Mouse (Mus musculus) lung, adult 18-20 months (tissue): ENCODE data around the gene AL607142.1.

Experiments used
- DNase-seq, 2 experiments: peaks; one replicate each; pipeline ENCODE4 v3.0.0; 2022; ENCODE audit warnings: mixed read lengths in 2 of 2

The AL607142.1 gene

DNA sequence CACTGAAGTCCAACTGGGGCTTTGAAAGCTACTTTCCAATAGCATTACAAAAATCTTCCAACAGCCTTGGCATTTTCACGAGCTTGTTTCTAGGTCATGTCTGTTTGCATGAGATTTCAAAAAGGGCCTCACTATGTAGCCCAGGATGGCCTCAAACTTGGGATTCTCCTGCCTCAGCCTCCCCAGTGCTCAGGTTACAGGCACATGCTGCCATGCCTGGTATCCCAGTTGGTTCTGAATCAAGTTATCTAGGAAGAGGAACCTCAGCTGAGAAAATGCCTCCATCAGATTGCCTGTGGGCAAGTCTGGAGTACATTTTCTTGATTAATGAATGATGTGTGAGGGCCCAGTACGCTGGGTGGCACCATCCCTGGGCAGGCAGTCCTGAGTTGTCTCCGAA lies 6.6 kb upstream of the AL607142.1 start:
- DNase-seq: no peak

DNA sequence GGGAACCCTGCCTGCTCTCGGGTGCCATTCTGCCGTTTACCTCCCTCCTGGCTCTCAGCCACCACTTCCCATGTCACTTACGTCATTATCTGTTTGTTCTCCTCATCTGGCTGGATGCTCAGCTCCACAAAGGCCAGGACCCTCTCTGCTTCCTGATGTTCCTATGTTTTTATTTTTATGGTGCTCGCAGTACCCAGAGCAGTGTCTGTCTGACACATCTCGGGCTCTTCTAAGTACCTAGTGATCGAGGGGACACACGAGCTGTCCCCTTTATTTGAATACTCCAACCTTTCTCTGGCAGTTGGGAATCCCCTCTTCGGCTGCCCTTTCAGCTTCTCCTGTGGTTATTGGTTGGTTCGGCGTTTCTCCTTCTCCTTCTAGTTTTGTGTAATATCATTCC lies 6.0 kb upstream of the AL607142.1 start:
- no peak for DNase-seq

DNA sequence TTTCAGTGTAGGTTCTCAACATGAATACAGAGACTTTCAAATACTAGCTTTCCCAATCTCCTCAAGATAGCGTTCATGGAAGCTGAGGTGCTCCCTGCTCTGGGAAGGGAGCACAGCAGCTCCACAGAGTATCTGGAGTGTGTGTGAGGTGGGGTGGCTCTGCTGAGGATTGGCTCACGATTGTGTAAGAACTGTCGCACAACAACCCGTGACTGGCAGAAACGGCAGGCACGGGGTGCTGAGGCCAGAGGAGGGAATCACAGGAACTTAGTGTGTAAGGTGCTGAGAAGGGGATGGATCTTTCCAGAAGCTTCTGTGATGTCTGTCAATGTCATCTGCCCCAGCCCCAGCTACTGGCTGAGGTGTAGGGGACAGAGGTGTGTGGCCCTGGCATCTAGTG lies 3.1 kb upstream of the AL607142.1 start:
- DNase-seq: peak in 1 of 2 experiments; percentile 20

DNA sequence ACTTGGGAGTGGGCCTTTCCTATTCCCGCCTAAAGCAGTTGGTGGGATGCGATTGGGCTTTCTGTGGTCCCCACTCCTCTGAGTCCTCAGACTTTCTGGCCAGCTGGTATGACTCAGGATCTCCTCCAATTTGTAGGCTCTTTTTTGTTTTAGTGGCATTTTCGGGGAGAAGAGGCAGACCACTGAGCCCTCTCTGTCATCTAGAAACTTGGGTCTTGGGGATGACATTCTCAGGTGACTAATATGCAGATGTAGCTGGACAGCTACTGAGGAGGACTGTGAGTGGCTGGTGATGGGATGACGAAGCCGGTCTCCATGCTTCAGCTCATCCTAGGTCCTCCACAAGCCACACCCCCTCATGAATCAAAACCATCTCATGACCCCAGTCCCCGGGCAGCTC lies 2.6 kb upstream of the AL607142.1 start:
- no peak for DNase-seq

- DNase-seq: no peak
Measured at GRCm38 (mm10) chr4:120062754-120063153, 2.0 kb upstream of the AL607142.1 start.

DNA sequence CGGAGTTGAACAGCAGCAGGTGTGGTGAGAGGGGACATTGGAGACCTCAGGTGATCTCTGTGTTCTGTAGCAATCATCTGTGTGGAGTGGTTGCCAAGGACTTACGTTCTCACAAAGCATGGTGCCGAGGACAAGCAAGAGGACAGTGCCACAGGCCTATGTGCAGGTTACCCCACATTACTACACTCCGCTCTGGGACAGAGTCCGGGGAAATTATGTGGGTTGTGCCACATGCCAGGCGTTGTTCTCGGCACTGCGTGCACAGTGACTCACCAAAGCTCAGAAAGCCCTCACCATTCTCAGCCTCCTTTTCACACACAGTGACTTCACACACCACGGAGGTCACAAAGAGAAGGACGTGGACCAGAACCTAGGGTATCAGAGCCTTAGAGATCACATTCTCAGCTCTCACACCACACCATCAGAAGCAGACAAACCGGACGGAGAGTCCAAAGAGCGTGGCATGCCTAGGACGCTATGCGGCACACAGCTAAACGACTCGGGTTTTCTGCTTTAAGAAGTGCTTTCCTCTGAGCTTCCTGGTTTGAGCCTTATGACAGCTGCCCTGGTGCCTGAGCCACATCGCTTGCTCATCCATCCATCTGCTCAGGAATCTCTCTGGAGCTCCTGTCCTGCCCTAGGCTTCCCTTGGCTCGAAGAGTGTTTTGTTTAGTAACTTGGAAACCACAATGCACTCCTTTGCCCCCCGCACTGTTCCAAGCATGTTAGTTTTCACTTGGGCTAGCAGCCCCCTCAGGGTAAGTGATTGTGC lies 1.3 kb upstream of the AL607142.1 start:
- DNase-seq: no peak

DNA sequence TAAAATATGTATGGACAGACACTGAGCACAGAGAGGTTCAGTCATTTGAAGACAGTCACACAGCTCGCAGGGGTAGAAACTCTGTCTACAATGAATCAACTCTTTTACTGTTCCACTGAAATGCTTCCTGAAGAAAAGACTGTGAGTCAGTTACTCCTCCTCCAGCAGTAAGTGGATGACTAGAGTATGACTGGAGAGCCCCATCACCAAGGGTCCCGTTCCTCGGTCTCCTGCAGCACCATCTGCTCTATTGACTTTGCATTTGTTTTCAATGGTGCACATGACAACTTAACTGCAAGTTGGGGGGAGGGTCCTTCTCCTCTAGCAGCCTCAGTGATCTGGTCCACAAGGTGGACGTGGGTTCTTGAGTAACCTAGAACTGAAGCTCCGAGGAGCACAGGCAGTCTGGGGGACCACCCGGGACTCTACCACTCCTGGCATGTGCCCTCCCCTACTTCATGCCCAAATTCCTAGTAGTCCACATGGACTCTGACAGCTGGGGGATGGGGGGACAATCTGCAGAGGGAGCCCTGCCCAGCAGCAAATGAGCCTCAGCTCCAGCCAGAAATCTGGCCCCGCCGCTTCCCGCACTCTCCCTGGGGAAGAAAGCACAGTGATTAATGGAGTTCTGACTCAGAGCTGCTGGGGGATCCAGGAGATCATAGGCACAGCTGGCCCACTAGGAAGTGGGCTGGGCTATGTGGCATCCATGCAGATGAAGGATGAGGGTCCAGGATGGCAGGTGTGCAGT lies 2.2 kb downstream of the AL607142.1 start:
- no peak for DNase-seq

- peak in 1 of 2 experiments; percentile 26 for DNase-seq
Measured at GRCm38 (mm10) chr4:120067592-120068235, 2.9 kb downstream of the AL607142.1 start.

DNA sequence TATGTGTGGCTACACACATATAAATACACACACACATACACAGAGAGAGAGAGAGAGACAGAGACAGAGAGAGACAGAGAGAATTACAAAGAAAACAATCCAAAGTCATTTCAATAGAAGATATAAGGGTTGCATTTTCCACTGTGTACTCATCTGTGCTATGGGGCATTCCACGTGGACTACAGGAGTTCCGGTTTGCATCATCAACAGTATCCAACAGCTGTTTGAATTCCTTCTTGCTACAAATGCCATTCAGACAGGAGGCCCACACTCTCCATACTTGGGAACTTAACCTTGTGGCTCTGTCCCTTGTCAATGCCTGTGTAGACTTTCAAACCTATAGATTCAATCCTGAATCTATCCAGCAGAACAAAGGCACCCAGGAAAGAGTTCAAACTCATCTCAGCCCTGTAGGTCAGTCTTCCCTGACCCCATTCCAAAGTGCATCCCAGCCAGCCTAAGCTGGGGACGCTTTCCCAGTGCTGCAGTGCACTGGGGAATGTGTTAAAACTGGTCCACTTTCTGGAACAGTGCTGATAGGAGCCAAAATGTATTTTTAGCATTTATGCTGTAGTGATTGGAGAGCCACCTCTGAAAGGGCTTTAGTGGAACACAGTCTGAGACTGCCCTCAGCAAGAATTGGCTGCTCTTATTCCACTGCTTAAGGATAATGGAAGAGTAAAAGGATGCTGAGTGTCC lies 4.2 kb downstream of the AL607142.1 start:
- DNase-seq: no peak

DNA sequence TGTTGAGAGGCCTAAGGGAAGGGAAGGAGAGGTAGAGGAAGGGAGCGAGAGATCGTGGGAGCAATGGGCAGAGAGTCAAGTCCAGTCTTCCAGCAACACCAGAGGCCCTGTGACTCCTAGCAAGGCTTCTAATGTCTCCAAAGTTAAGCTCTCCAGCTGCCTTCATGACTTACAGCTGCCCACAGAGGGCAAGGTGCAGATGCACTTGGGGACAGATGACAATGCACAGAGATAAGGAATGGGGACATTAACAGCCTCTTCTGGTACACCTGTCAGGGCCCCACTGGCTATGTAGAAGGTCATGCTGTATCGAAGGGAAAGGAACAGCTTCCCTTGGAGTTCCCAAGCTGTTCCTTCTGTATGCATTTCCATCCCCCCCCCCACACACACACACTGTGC lies 4.8 kb downstream of the AL607142.1 start:
- no peak for DNase-seq

DNA sequence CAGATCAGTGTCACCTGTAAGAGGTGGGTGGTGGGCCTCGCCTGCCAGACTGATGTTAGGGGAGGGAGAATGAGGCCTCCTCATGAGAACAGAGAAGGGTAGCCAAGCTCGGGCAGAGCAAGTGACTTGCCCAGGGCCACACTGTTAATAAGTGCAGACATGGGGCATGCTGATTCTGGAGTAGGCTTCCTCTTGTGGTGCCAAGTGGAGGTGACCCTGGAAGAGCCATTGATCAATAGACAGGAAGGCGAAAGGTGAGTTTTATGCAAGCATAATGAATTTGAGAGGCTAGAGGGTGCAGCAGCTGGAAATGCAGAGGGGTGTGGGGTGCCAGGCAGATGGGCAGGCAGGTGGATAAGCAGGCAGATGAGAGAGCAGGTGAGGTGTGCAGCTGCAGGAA lies 6.6 kb downstream of the AL607142.1 start:
- no peak for DNase-seq

DNA sequence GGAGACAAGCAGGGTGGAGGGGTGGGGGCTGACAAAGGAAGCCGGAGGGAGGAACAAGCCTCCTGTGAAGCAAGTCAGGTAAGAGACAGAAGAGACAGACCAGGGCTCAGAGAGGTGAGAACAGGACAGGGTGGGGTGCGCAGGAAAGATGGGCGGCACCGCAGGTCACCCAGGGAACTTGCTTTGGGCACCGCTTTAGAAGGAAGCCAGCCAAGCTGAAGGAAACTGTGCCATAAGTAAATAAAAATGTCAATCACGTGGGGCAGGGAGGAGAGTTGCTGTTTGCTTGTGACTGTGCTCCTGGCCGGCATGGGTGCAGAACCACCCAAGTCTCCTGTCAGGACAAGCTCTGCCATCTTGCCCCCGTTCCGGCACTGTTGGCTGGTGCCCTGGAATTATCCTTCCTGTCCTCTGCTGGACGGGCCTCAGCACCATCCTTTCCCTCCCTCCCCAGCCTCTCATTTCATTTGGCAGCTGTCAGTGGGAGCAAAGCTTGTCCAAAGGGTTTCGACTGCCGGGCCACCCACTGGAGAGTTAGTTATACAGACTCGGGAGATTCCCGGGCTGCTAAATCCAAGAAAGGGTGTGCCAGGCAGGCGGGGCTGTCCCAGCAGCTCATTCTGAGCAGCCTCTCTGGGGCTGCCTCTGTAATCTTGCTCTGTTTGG lies 7.2 kb downstream of the AL607142.1 start:
- DNase-seq: peak; percentile 31 to 50

- no peak for DNase-seq
Measured at GRCm38 (mm10) chr4:120074061-120074460, 9.3 kb downstream of the AL607142.1 start.

- DNase-seq: no peak
Measured at GRCm38 (mm10) chr4:120077322-120077721, 12.5 kb downstream of the AL607142.1 start.

DNA sequence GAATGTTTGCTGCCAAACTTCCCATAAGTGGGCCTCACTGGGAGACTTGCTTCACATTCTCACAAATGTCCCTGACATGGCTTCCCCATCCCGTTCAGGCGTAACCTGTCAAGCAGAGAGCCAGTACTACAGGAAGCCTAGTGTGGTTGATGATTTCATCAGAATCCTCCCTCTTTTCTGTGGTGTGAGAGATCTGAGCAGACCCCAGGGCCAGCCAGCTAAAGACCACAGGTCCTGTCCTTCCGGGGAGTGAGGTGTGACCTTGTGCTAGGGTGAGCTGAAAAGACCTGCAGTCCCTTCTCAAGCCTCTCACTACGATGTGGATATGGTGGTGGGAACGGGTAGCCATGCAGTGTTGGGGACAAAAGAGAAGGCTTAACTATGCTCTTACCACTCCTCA lies 17.7 kb downstream of the AL607142.1 start:
- DNase-seq: no peak

DNA sequence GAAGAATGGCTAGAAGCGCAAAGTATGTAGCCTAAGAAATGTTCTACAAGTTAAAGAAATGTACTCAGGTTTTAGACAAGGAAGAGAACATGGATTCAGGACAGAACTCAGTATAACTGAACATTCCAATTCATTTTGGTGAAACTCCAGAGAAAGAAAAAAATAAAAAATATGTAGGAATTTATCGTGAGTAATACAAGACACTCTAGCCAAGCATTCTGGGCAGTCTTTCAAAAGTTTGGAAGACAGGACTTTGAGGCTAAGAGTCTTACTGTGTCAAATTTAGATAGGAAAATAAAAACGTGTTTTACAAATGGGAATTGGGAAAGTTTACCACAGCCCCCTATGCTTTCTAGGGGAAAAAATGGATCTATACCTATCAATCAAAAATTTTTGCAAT lies 18.9 kb downstream of the AL607142.1 start:
- no peak for DNase-seq

DNA sequence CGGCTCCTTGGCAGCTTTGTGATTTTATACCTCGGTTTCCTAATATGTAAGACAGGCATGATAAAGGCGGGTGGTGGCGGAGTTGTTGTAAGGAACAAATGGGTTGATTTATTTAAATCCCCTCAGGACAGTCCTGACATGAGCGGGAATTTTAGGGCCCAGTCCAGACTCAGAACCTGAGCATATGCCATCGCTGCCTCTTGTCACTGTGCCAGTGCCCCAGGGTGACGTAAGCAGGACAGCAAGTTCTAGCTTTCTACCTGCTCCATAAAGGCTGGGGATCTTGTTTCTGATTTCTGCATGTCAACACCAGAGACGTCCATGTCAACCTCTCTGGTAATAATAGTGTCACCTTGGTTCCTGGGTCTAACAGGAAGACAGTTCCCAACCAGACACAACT lies 24.7 kb downstream of the AL607142.1 start:
- DNase-seq: no peak

DNA sequence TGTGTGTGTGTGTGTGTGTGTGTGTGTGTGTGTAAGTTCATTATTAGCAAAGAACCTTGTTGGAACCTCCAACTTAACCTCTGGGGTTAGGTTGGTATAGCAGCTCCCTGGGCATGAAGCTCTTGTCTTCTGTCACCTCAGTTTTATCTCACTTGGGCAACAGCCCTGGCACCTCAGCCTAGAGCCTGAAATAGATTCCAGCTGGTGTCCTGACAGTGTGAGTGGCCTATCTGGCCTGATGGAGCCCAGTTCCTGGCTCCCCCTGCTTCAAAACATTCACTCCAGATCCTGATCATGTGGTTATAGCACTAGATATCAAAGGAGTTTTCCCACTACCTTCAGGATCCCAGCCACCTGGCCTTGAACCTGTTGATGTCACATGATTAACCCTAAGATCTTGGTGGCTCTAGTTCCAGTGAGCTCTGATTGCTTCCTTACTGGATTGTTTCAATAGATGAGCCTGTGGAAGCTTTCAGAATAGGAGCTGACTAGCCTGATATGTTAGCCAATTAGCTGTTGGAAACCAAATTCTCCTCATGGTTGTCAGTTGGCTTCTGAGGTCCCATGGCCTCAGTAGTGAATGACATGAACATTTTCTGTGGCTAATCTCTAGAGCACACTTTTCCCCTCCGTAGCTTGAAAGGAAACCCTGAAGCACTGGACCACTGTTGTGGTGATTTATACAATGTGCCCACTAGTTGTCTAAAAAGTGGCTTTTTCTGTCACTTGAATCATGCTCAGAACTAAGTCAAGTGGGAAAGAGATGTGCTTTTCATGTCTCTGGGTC lies 27.4 kb downstream of the AL607142.1 start:
- peak; percentile 30 to 49 for DNase-seq

- DNase-seq: no peak
Measured at GRCm38 (mm10) chr4:120096935-120097334, 32.1 kb downstream of the AL607142.1 start.

GRCm38 (mm10) chr4:120101186-120101585 lies 36.4 kb downstream of the AL607142.1 start:
- DNase-seq: no peak

DNA sequence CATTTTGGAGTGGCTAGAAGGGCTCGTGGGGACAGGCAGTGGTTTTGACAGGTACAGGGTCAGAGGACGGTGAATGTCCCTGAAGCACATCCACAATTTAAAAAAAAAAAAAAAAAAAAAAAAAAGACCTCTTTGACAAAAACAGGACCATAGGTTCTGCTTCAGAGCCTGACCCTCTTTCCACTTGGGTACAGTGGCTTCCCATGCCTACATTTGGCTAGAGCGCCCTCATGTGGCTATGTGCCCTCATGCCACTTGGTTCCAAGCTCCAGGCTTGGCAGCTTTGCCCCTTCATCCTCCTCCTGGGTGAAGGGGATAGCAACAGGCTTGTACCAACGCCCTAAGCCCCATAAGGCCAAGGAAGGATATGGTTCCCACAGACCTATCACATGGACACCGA lies 39.8 kb downstream of the AL607142.1 start:
- DNase-seq: peak; percentile 44 to 69

- no peak for DNase-seq
Measured at GRCm38 (mm10) chr4:120106362-120106761, 41.6 kb downstream of the AL607142.1 start.
